Mouse (Mus musculus) left cerebral cortex, adult 18-20 months (tissue): ENCODE measurements around the gene Upk3a. TPM values are rescaled to one million over a fixed set of nuclear protein-coding genes. Genes with fewer than 3 reads are reported as not detected.

Source experiments
- DNase-seq, 2 experiments: peaks; one replicate each; pipeline ENCODE4 v3.0.0; 2021 to 2022; ENCODE audit warnings: low spot score in 2 of 2, mixed read lengths in 1 of 2
- long read RNA-seq, 2 experiments: library from polyadenylated mRNA; stranded (forward); transcript quantifications; one replicate each; pipeline ENCODE4 v2.0.0; 2021
- total RNA-seq, 2 experiments: library from RNA; stranded (reverse); gene quantifications; 2 replicates each; pipeline ENCODE4 v1.2.3; 2021

Gene Upk3a
- under 1 TPM; 0.35 to 0.42 TPM for total RNA-seq
- long read RNA-seq, experiment 1, partial matches to known transcripts = 0 of 1 reads
- long read RNA-seq, experiment 1, other reads (novel, unspliced or antisense) = 0 of 1 reads
- long read RNA-seq, experiment 2, partial matches to known transcripts = 0 of 1 reads
- long read RNA-seq, experiment 2, other reads (novel, unspliced or antisense) = 1 of 1 reads

DNA sequence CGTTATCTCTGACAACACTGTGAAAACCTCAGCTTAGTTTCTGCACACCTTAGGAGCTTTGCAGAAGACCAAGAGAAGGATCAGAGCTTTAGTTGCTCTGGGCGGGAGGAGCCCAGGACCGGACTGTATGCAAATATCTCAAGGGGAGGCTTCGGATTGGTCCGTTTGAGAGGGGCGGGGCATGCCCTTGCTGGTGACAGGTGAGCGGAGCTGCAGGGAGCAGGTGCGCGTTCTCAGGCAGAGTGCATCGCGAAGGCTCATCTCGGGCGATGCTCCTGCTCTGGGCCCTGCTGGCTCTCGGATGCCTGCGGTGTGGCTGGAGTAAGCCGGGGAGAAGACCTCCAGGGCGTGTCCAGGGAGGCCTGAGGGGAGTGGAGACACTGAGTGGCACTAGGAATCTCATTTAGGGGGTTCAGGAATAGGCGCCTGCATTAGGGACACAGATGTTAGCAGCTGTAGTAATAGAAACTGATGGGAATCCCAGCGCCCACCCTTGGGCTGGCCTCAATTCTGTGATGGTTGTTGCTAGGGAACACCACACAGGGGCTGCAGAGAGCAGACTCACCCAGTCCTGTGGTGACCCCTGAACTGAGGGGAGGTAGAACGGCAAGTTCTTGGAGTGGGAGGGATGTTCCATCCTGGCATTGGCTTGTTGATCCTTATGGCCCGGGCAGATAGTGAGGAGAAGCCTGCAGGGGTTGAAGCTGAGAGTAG lies at the start of gene Upk3a:
Gene Upk3a, plus strand, starts transcription at position 191 of the 714 bp plus-strand sequence.
- DNase-seq = no peak

- no peak for DNase-seq
These were observed 48.4 kb upstream of the Upk3a start for GRCm38 (mm10) chr15:84968534-84968933.

- DNase-seq = no peak
These were observed 43.9 kb upstream of the Upk3a start for GRCm38 (mm10) chr15:84972860-84973543.

DNA sequence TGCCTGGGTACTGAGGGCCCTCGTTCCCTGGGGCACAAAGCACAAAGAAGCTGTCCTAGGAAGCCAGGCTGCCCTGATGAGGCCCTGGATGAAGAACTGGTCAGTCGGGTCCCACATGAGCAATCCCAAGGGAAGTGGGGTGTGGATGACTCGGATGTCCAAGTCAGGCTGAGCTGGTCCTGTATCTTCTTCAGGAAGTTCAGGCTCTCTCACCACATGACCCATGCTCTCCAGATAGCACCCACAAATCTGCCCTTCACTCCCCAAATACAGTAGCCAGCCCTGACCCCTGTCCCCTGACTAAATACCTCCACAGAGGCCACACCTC lies 43.4 kb upstream of the Upk3a start:
- no peak for DNase-seq

GRCm38 (mm10) chr15:84975729-84976128 lies 41.2 kb upstream of the Upk3a start:
- DNase-seq = peak; percentile 72 to 76

- peak in 1 of 2 experiments; percentile 54 for DNase-seq
These were observed 35.2 kb upstream of the Upk3a start for GRCm38 (mm10) chr15:84981609-84982313.

- DNase-seq = no peak
These were observed 34.1 kb upstream of the Upk3a start for GRCm38 (mm10) chr15:84982888-84983287.

DNA sequence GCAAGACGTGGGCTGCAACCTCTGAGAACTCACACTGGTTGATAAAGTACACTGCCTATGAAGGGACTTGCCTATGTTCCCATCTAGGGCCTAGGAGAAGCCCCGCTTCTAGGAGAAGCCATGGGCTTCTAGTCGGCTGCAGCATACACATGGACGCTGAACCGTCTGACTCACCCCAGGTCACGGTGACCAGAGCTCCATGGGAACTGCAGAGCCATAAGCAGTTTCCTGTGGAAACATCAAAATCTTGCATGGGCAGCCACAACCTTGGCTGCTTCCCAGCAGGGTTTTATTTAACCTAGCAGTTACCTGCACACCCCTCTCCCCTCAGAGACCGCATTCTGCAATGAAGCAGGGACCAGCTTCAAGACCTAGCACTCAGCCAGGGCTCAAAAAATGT lies 33.2 kb upstream of the Upk3a start:
- DNase-seq = no peak

- peak in 1 of 2 experiments; percentile 34 for DNase-seq
These were observed 31.3 kb upstream of the Upk3a start for GRCm38 (mm10) chr15:84985516-84986160.

- no peak for DNase-seq
These were observed 30.5 kb upstream of the Upk3a start for GRCm38 (mm10) chr15:84986171-84987019.

DNA sequence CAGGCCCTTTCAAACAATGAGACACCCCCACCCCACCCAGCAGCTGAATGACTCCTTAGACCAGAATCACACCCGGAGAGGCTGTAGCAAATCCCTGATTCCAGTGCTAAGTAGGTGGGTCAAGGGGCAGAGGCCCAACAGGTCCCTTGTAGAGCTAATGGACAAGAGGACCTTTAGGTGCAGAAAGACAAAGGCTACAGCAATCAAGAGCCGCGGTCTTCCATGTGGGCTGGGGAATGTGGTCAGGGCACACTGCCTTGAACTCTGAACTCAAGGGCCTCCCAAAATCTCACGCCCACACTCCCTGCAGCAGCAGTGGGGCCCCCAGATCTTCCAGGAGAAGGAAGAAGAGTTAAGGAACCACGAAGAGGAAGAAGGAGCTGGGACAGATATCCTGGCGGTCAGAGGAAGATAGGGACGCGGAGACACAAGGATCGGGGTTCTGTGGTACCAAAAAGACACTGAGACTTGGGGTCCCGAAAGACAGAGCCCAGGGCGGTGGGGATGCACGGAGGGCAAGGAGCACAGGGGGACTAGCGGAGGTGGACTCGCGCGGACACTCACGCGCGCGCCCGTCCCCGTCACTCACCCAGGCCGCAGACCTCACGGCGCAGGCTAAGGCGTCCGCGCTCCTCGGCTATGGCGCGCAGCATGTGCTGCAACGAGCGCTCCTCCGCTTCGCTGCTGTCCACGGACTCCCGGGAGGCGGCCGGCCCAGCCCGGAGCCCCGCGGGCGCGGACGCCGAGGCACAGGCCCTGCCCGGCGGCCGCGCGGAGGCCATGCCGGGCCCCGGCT lies 29.7 kb upstream of the Upk3a start:
- peak; percentile 49 for DNase-seq

DNA sequence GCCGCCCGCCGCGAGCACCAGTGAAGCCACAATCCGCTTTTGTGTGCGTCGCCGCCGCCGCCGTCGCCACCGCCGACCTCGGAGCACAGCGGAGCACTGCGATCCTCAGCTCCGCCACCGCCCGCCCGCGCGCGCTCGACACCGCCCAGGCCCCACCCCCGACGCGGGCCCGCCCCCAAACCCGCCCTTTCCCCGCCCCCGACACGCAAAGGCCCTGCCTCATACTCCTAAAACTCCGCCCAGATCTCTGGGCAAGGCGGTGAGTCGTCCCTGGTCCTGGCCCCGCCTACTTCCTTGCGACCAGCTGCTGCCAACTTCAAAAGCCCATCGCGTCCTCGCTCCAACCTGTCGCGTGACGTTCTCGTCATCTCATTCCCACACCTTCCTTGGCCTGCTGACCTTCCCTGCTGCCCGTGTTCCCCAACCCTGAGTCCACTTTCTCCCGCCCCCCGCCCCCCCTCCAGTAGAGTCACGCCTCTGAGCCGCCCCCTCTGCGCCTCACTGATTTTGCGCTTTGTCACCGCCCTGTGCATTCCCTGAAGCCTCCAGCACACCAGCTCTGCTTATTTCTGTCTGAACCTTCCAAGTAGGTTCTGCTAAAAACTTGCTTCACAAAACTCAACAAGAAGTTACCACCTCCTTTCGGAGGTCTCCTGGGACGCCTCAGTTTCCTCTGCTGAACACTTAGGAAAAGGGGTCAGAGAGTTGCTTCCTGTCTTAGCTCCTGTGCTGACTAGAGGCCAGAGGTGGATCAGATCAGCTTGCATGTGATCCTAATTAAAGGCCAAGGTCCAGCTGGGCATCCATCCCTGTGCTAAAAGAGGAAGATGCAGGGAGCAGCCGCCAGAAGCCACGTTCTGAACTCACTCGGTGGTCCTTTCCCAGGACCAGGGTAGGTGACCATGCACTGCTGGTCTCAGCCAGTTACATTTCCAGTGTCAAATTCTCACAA lies 28.8 kb upstream of the Upk3a start, which contains the start of gene 5031439G07Rik:
Gene 5031439G07Rik, minus strand, starts transcription at position 678 of the 952 bp plus-strand sequence.
- peak; percentile 77 to 87 for DNase-seq

DNA sequence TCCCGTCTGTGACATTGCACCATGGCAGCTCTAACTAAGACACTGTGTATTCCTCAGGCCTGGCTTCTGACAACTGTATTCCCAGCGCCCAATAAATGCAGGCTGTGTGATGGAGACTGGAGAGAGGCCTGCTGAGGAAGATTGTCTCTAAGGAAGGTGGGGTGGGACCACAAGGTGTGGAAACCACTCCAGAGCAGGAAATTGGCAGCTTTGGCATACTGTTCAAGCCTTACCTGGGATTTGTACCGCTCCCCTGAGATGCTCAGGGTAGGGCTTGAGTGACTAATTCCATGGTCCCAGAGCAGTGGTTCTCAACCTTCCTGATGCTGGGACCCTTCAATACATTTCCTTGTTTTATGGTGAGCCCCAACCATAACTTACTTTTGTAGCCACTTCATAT lies 27.8 kb upstream of the Upk3a start:
- DNase-seq = no peak

- DNase-seq = no peak
These were observed 27.2 kb upstream of the Upk3a start for GRCm38 (mm10) chr15:84989771-84990170.

DNA sequence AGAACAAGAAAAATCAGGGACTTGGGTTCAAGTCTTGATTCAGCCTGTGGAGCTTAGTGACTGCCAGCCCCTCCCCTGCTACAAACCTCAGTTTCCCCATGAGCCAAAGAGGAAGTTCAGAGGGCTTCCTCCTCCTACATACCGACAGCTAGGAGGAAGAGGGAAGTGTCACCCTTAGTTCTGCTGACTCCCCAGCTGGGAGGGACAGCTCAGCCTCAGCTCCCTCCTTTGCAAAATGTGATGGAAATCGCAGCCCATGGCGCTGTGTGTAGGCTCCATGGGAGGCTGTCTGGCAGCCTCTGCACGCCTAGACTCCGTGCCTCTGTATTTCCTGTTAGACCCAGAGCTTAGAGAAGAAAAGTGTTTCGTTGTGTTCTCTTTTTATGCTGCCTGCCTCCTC lies 22.4 kb upstream of the Upk3a start:
- peak in 1 of 2 experiments; percentile 41 for DNase-seq

- DNase-seq = no peak
These were observed 21.9 kb upstream of the Upk3a start for GRCm38 (mm10) chr15:84995041-84995440.

- DNase-seq = peak; percentile 54 to 64
These were observed 21.0 kb upstream of the Upk3a start for GRCm38 (mm10) chr15:84995967-84996366.

DNA sequence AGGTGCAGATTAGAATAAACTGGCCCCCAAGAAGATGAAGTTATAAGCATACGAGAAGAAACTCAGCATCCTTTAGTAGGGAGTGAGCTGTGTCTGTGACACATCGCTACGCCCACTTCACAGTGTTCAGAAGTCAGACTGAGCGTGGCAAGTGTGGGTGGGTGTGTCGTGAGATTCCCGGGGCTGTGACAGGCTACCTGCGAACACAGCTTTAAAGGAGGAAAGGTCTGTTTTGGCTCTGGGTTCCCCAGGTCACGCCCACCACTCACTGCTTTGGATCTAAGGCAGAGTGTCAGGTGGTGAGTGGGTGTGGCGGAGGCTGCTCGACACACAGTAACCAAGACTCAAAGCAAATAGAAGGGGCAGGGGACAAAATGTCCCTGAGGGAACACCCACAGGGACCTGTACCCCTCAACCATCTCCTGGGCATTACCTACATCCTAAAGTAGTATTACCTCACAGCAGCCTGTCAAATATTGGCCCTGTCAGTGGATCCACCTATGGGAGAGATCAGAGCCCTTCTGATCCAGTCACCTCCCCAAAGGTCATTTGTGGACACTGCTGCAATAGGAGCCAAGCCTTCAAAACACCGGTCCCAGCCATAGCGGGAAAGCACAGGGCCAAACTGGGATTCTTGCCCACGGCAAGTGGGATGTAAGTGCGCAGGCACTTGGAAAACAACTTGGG lies 19.0 kb upstream of the Upk3a start:
- DNase-seq = peak; percentile 72 to 87
